Mouse (Mus musculus): ENCODE measurements around the gene Map7d1.
A peak's percentile ranks its signal among the peaks of the same experiment; 100 is the strongest.

The Map7d1 gene

DNA sequence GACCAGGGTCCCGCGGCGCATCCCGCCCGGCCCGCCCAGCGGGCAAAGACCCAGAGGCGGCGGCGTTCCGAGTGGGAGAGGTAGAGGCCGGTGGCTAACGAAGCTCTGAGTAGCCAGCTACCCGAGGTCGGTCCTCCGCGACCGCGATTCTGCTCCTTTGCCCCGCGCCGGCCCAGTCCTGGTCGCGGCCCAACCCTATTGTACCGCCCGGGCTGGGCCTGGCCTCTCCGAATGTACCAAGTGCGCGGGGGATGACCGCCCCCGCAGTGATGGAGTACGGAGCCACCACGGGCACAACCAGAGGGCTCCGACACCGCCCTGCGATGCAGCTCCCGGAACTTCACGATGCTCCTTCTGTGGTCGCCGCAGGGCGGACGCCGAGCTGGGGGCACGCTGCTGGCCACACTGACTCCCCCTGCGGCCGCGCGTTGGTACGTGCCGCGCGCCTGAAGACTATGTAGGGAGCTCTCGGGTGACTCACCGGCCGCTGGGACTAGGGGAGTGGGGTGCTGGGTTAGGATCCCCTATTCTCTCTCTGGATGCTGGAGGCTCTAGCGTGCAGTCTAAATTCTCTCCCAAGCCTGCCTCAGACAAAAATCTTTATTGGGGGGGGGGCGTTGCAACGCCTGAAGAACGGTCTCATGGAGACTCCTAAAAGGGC, at the start of gene Map7d1:
Map7d1 (minus strand) TSS at position 213 of the 661 bp plus-strand sequence.
- peak; percentile 89 to 90 for DNase-seq (ENCODE audit: low spot score in 2 of 2)

DNA sequence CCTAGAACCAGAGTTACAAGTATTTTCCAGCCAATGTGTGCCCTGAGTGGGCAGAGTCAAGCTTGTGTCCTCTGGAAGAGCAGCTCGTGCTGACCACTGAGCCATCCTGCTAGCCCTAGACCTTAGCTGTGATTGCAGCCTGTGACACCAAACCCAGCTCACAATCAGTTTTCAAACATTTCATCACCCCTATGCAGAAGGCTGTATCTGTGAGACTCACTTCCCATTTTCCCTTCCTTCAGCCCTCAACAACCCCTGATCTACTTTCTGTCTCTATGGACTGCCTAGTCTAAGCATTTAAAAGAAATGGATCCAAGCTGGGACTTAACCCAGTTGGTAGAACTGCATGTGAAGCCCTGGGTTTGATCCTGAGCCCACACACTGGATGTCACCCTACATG, 49.3 kb upstream of the Map7d1 start:
- DNase-seq (ENCODE audit: low spot score in 2 of 2), result no peak

DNA sequence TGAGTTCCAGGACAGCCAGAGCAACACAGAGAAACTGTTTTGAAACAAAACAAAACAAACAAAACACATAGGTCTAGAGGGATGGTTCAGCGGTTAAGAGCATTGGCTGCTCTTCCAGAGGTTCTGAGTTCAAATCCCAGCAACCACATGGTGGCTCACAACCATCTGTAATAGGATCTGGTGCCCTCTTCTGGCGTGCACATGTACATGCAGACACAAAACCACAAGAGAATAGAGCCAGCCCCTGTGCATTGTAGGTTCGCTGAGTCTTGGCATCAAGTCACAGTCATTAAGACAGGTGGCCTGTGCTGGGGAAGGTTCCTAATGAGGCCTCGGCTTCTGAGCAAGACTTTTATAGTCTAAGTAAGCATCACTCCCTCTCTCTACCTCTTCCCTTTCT, 47.7 kb upstream of the Map7d1 start:
- DNase-seq (ENCODE audit: low spot score in 2 of 2), result no peak

DNA sequence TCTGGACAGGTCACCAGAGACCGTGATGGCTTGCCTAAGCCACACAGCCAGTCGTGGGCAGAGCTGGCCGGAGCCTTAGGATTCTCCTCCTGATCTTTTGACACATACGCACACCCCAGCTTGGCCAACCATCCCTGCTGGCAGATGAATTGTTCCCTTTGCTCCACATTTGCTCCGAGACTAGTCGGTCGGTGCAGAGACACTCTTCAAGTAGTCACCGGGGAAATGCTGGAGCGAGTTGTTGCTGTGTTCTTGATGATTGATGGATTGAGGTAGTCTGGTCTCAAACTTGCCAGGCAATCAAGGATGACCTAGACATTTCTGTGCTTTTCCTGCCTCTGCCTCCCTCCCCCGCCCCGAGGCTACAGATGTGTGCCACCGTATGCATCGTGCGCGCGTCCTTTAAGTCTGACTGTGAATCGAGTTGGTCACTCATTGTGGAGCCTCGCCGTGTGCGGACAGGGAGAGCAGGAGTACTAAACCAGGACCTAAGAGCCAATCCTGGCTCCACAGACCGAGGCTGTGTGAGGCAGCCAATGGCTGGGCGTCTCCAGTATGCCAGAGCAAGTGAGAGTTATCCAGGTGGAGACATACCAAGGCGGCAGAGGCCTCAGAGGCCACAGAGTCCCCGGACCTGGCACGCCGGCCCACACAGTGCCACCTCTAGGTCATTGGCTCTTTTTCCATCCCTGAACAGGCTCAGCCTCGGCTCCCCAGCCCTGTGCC, 45.6 kb upstream of the Map7d1 start:
- no peak for DNase-seq (ENCODE audit: low spot score in 2 of 2)

DNA sequence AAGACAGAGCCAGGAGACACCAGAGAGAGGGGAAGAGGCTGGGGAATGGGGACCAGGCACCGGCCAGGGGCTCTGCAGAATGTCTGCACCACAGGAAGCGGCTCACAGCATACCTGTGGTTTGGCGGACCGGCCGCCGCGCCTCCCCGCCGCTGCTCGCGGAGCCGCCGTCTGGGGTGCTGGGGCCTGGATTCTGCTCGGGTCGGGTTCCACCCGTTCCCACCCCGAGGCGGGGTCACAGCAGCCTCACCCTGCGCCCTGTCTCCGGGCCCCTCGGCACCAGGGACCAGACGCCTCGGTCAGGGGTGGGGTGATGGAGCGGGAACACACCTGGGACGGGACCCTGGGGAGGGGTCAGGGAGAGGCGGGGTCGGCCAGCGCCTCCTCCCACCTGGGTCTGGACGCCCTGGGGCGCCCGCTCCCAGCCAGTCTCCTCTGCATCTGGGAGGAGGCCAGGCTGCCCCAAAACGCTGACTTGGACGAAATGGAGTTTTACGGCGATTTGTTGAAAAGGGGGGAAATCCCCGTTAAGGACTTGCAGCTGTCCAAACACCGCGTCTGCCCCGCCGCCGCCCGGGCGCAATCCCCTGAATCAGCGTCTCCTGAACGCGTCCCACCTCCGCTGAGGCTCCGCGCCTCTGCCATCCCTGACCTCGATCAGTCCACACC, 44.9 kb upstream of the Map7d1 start:
- no peak for DNase-seq (ENCODE audit: low spot score in 2 of 2)

DNA sequence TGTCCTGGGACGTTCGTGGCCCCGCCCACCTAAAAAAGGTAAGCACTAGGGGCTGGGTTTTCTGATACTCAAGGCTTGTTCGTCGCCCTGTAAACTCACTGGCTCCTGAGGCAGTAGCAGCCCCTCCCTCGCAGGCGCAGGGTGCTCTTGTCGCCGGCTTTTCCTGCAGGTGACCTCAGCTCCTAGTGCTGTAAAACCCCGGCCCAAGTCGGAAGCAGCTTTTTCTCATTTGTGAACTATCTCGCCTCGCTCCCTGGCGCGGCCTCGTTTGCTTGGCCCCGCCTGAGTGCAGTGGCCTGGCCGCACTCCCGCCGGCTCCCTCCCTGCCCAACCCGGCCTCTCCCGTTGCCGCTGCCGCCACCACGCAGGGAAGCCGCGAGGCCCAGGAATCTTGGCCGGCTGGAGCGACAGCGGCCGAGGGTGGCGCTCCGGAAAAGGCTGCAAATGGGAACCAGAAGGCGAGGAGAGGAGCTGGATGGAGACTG, 40.5 kb upstream of the Map7d1 start:
- DNase-seq (ENCODE audit: low spot score in 2 of 2), result peak; percentile 52 to 67

DNA sequence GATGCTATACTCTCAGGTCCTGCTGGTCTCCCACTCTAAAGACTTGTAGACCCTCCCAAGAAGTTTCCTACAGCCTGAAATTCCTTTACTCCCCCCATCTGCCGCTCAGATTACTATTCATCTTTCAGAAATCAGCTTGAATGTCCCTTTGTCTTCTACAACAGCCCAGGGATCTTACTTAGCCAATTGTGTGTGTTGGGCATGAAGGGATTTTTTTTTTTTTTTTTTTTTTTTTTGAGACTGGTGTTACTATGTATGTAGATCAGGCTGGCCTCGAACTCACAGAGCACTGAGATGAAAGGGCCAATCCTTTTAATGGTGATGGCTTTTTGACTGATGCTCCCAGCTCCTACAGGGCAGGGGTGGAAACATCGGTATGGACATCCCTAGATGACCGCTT, 39.8 kb upstream of the Map7d1 start:
- DNase-seq (ENCODE audit: low spot score in 2 of 2), result no peak

DNA sequence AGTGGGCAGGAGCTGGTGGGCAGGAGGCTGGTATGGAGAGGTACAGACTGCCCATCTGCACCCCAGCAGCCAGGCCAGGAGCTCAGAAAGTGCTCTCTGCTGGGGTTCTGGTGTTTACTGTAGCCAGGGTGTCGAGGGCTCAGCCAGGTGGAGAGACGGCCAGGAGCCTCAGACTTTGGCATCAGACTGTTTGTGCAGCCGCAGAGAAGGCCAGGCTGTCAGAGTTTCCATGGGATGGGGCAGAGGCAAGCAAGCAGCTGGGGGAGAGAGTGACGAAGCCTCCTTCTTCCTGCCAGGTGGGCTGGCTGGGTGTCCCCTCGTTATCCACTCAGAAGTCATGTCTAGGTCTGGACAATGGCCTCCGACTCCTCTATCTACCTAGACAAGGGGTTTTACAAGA, 39.0 kb upstream of the Map7d1 start:
- DNase-seq (ENCODE audit: low spot score in 2 of 2), result no peak

DNA sequence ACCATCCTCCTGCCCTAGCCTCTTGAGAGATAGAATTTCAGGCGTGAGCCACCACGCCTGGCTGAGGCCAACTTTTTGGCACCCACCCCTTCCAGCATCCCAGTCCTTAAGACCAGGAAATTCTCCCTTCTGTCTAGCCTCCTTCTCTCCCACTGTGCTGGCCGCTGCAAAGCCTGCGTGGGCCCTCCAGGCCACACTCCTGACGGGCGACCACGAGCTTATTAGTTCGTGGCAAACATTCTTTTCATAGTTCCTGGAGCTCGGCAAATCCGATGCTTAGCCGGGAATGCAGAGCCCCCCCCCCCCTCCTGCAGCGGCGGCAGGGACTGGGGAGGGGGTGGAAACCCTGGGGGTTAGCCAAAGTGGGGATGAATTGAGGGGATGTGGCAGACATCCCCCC, 35.1 kb upstream of the Map7d1 start:
- DNase-seq (ENCODE audit: low spot score in 2 of 2), result no peak

DNA sequence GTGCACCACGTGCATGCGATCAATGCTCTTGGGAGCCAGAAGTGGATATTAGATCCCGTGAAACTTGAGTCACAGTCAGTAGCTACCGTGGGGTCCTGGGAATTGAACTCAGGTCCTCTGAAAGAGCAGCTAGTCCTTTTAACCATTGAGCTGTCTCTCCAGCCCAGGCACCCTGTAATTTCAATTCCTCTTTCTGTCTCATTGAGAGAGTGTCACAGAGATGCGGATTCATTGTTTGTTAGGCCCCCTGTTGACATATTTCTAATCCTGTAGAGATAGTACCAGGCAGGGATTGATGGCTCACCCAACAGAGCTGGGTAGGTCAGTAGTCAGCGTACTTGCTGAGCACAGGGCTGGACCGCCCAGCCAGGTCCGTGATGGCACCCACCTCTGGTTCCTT, 34.2 kb upstream of the Map7d1 start:
- no peak for DNase-seq (ENCODE audit: low spot score in 2 of 2)

DNA sequence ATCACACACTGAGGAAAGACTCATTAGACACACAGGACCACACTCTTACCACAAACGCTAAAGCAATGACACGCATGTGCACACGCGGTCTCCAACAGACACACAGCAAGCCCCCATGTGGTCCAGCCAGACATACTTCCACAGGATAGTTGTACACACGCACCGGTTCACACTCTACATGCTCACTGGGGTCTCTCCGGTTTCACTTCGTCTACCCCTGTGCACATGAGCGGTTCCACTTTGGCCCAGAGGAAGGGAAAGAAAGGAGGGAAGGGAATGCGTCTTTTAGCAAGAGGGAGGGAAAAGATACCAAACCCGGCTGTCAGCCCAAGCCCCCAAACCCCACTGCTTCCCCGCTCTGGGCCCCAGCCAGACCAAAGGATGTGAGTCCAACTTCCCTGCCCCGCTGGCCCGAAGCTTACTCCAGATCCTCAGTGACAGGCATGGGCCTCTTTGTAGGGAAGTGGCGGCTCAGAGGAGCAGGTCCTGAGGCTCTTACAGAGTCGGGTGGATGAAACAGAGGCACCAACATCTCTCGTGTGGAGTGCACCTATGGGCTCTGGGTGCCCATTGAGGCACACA, 32.0 kb upstream of the Map7d1 start:
- no peak for DNase-seq (ENCODE audit: low spot score in 2 of 2)

DNA sequence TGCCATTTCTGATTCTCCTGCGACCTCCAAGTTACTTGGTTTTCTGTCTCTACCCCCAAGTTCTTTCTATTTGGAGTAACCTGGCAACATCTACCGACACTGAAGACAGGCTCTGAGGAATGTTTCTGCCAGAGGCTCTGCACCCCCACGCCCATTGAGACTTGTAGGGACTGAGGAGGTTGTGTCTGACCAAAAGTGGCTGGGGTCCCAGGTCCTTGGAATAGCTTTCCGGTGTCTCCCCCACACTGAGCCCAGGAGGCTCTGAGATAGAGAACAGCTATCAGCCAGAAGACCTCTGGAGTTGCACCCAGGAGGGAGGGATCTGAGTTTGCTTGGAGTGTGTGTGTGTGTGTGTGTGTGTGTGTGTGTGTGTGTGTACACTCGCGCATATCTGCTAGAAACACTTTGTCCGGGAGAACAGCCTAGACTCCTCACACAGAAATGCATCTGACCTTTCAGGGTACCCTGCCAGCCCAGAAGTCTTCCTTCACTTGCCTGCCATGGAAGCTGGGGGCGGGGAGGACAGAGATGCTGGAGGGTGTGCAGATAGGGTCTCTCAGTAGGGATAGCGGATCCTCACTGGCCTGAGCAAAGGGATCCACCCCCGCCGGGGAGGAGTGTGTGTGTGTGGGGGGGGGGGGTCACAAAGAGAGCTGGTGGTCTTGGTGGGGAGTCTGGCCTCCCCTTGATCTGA, 31.3 kb upstream of the Map7d1 start:
- no peak for DNase-seq (ENCODE audit: low spot score in 2 of 2)

DNA sequence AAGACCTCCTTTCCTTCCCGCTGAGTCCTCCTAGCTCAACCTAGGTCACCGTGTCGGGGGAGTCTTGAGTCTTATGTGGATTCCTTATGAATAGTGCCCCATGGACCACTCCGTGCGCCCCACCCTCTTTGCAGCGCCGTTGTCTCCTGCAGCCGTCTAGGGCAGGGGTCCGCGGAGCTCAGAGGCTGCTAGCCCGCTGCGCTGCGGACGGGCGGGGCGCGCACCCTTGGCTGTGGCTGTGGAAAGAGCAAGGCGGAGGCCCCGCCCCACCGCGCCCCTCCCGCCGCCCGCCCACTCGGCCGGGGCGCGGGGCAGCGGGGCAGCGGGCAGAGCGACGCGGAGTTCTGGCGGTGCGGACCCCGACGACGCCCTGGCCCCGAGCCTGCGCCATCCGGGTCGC, 30.3 kb upstream of the Map7d1 start, which contains the start of gene Col8a2:
Col8a2 (plus strand) TSS at position 302 of the 400 bp plus-strand sequence.
- no peak for DNase-seq (ENCODE audit: low spot score in 2 of 2)

DNA sequence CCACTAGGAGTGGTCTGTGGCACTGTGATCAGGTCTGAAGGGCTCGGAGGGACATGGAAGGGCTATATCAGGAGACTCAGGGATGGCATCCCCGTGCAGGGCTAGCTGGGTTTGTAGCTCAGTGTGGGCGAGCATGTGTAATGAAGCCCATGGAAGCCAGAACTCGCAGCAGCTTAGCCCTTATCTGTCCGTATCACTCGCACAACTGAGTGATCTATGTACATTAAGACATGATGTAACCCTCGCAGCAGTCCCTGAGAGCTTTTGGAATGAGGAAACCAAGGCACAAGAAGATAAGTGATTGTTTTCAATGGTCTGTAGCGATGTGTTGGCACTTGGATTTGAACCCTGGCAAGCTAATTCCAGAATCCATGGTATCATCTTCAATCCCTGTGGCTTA, 27.4 kb upstream of the Map7d1 start:
- DNase-seq (ENCODE audit: low spot score in 2 of 2), result no peak

DNA sequence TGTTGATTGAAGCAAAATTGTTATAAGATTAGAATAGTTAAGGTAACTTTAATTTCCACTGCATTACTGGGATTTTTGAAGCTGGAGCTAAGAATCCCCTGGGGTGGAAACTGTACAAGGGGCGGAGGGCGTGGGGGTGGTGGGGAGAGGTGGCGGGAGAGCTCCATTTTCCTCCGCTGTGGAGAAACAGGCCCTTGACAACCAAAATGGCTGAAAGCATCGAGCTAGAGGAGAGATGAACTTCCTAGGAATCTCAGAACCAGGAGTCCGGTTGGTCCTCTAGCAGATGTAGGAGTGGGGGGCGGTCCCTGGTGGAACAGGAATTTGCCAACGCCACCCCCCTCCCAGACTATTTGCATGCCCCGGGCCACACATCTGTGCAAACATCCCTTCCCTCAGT, 25.6 kb upstream of the Map7d1 start:
- DNase-seq (ENCODE audit: low spot score in 2 of 2), result no peak

DNA sequence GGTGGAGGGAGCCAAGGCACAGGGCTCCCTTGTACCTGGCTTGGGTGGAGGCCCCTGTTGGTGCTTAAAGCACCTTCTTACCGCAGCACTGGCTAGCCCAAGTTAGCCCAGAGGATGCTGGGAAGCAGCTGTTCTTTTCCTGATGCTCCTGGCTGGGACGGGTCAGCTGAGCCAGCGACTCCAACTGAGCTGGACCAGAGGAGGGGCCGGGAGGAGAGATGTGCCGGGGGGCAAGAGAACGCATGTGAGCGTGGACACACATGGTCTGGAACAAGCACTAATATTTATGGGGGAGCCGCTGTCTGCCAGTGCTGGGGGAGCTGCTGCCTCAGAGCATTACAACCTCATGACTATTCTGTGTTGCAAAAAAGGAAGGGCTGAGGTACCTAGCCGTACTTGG, 22.8 kb upstream of the Map7d1 start:
- no peak for DNase-seq (ENCODE audit: low spot score in 2 of 2)

DNA sequence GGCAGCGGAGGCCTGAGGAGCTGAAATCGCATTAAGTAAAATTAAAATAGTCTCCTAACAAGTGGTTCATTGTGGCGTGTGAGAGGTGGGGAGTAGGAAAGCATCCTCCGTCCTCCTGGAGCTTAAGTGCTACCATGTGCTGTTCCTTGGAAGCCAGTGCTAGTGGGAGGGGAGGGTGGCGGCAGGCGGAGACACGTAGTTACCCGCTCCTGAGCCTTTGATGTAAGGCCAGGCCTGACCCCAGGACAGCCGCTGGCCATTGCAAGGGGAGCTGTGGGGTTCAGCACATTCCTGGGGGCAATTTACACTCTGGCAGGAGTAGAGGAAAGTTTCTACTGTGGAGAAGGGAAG, 22.4 kb upstream of the Map7d1 start:
- no peak for DNase-seq (ENCODE audit: low spot score in 2 of 2)

DNA sequence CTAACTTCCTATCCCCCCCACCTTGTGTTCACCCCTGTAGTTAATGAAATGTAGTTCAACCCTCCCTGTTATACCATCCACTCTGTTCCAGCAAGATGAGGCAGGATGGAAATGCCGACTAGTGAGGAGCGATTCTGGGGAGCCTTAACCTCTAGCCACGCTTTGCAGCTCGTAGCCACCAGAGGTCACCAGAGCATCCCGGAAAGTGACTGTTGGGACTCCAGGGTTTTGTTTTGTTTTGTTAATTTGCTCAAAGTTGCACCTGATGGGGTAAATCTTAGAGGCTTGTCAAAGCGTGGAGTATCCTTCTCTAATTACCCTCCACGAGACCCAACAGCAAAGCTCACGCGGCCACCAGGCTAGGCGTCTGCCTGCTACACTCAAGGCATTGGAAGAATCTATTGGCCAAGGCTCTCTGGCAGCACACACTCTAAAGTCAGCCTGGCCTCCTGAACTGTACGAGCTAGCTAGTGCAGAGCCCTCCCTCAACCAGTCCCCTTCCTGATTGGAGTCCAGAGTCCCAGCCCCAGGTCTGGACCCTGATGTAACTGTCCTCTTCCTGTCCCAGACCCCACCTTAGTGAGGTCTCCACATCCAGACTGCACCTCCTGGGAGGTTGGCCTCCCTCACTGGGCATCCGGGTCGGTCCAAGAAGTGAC, 21.9 kb upstream of the Map7d1 start:
- DNase-seq (ENCODE audit: low spot score in 2 of 2), result no peak

DNA sequence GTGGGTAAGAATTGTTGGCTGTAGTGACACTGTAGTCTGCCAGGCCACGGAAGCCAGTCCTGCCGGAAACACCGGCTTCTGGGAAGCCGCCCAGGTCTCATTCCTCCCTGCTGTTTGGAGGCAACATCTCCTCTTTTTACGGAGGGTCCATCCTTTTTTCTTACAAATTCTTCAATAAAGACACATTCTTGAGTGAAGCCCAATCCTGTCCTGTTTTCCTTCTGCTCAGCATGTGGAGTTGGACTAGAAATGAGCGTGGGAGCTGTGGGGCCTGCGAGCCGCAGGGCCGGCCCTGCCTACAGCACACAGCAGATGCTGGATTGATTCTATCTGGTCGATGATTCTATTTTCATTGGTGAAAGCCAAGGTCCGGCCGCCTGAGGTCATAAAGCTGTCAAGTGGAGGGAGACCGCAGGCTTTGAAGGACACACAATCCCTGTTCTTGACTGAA, 19.6 kb upstream of the Map7d1 start:
- DNase-seq (ENCODE audit: low spot score in 2 of 2), result no peak

DNA sequence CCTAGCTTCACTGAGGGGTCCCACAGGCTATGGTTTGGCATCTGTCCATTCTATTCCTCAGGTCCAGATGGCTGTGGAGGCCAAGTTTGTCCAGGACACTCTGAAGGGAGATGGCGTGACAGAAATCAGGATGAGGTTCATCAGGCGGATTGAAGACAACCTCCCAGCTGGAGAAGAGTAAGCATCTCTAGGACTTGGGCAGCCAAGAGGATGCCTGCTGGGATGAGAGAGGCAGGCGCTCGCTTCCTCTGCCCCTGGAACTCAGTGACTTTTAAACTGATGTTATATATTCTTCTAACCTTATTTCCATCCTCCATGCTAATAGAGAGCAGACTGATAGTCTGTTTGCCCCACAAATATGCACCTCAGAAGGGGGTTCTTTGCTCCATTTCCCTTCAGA, 18.9 kb upstream of the Map7d1 start:
- DNase-seq (ENCODE audit: low spot score in 2 of 2), result no peak

DNA sequence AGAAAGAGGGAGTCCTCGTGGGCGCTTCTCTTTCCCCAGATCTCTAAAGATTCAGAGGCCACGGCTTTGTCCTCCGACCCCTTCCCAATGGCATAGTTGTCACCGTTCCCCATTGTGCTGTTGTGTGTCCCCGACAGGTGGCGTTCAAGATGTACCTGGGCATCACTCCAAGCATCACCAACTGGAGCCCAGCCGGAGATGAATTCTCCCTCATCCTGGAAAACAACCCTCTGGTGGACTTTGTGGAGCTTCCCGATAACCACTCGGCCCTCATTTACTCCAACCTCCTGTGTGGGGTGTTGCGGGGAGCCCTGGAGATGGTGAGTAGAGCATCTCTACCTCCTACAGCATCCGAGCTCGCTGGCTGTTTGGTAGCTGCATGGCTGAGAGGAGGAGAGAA, 17.6 kb upstream of the Map7d1 start:
- DNase-seq (ENCODE audit: low spot score in 2 of 2), result no peak
